Mouse (Mus musculus) myocyte (in vitro differentiated cells): ENCODE measurements around the gene Med10.

Experiments
- CEBPB ChIP-seq: IDR thresholded peaks from 2 replicates; pipeline ENCODE4 v1.6.1; 2011; ENCODE audit warnings: mild to moderate bottlenecking, moderate library complexity; ENCODE audit not compliant: poor library complexity, insufficient read depth, severe bottlenecking
- E2F4 ChIP-seq: IDR thresholded peaks from one replicate; pipeline ENCODE4 v1.6.1; 2011; ENCODE audit warnings: mild to moderate bottlenecking, control low read depth, moderate library complexity; ENCODE audit not compliant: insufficient read depth
- MAX ChIP-seq: IDR thresholded peaks from one replicate; pipeline ENCODE4 v1.6.1; 2011; ENCODE audit warnings: low read depth, mild to moderate bottlenecking, control low read depth
- MYOG ChIP-seq, 3 experiments: IDR thresholded peaks; one replicate each; pipeline ENCODE4 v1.6.1; 2011; ENCODE audit warnings: control low read depth in 2 of 3, low read depth in 2 of 3, mild to moderate bottlenecking in 2 of 3; ENCODE audit not compliant: insufficient read length in 2 of 3, control insufficient read depth in 1 of 3, insufficient read depth in 1 of 3
- POLR2A ChIP-seq: IDR thresholded peaks from one replicate; pipeline ENCODE4 v1.6.1; 2011; ENCODE audit warnings: low read depth, mild to moderate bottlenecking, control low read depth, moderate library complexity; ENCODE audit not compliant: insufficient read length
- POLR2AphosphoS2 ChIP-seq: IDR thresholded peaks from one replicate; pipeline ENCODE4 v1.6.1; 2011; ENCODE audit warnings: low read depth, control low read depth; ENCODE audit not compliant: insufficient read length
- TCF12 ChIP-seq: IDR thresholded peaks from one replicate; pipeline ENCODE4 v1.6.1; 2011; ENCODE audit warnings: mild to moderate bottlenecking, control low read depth; ENCODE audit not compliant: poor library complexity, insufficient read depth, severe bottlenecking
- USF1 ChIP-seq: IDR thresholded peaks from one replicate; pipeline ENCODE4 v1.6.1; 2011; ENCODE audit warnings: low read depth, mild to moderate bottlenecking, control low read depth, moderate library complexity

DNA sequence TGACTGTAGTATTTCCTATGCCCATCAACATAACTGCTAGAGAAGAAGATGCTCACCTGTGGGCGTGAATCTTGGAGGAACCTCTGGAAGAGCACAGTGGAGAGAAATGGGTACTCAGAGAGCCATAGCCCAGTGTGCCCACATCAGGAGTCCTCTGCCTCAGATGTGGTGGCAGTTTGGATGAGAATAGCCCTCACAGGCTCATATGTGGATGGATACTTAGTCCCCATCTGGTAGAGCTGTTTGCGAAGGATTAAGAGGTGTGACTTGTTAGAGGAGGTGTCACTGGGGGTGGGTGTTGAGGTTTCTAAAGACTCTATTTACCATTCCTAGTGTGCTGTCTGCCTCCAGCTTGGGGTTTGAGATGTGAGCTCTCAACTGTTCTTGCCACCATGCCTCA is 49.3 kb upstream of the Med10 start:
- TF ChIP-seq MYOG (IDR thresholded peaks at IDR 0.05; ENCODE audit: control insufficient read depth in 1 of 3, insufficient read depth in 1 of 3, insufficient read length in 2 of 3, low read depth in 2 of 3) (no peak), CEBPB (no peak), TCF12 (no peak), POLR2AphosphoS2 (no peak), POLR2A (no peak), MAX (no peak), USF1 (no peak), E2F4 (no peak)
